Mouse (Mus musculus) erythroblast, embryonic 14.5 days (primary cell): Measurements from ENCODE around the gene Zfand3. TPM values are rescaled to one million over a fixed set of nuclear protein-coding genes. Genes with fewer than 3 reads are reported as not detected.

Experiments
- H3K27me3 ChIP-seq: 2 replicates; pipeline ENCODE4 v1.6.1; 2012; ENCODE audit warnings: inconsistent platforms; ENCODE audit not compliant: control insufficient read depth
- H3K36me3 ChIP-seq: 2 replicates; pipeline ENCODE4 v1.6.1; 2012; ENCODE audit warnings: mild to moderate bottlenecking, inconsistent platforms; ENCODE audit not compliant: control insufficient read depth
- H3K4me1 ChIP-seq: 2 replicates; pipeline ENCODE4 v1.6.1; 2012; ENCODE audit warnings: inconsistent platforms; ENCODE audit not compliant: control insufficient read depth
- H3K4me3 ChIP-seq: replicated peaks from 2 replicates; pipeline ENCODE3; 2012; ENCODE audit warnings: moderate library complexity, mild to moderate bottlenecking, inconsistent platforms
- H3K9me3 ChIP-seq: 2 replicates; pipeline ENCODE4 v1.6.1; 2012; ENCODE audit warnings: low read length, inconsistent platforms, mixed read lengths; ENCODE audit not compliant: control insufficient read depth
- GATA1 ChIP-seq: IDR thresholded peaks from 2 replicates; pipeline ENCODE4 v1.6.1; 2012; ENCODE audit warnings: low read length, inconsistent platforms, mixed read lengths
- TAL1 ChIP-seq: IDR thresholded peaks from 3 replicates; pipeline ENCODE4 v1.6.1; 2012; ENCODE audit warnings: low read length, inconsistent platforms, mixed read lengths
- polyA plus RNA-seq: library from polyadenylated mRNA; stranded (reverse); fragments of >175 nt; gene quantifications from 2 replicates; pipeline ENCODE4 v1.2.3, GENCODE M21; 2012

The Zfand3 gene
- polyA plus RNA-seq, 1 experiment = 9.6 TPM

DNA sequence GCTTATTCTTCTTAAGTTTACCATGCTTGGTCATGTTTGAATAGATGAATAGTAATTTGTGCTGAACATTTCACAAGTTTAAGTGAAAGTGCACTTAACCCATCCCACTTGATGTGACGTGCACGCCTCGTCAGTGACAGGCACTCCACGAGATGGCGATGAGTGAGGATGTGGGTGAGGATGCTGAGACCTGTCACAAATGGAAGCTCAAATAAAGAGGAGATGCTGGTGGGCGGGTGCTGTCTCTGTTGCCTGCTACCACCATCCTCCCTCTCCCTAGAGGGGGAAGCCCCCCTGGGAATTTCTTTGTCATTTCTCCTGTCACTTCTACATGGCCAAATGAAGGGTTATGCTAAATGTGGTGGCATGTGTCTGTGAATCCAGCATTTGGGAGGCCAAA lies 123.9 kb downstream of the Zfand3 start:
- no peak for TF ChIP-seq TAL1
- TF ChIP-seq GATA1 = no peak
- Histone ChIP-seq H3K27me3 (no peaks in the 10 kb centered on the region), H3K9me3 (no peaks in the 10 kb centered on the region), H3K4me3 (no peak overlapping the region), H3K36me3 (peaks cover 4% of the 10 kb centered on the region), H3K4me1 (peaks cover 2% of the 10 kb centered on the region; the same call in 1 of the 2 replicates)

GRCm38 (mm10) chr17:30129220-30129619 lies 124.7 kb downstream of the Zfand3 start:
- TF ChIP-seq TAL1 = no peak
- TF ChIP-seq GATA1 = no peak
- H3K36me3 ChIP-seq = no peaks in the 10 kb centered on the region
- no peaks in the 10 kb centered on the region for H3K27me3 ChIP-seq
- no peaks in the 10 kb centered on the region for H3K4me1 ChIP-seq
- no peak overlapping the region for H3K4me3 ChIP-seq
- no peaks in the 10 kb centered on the region for H3K9me3 ChIP-seq

- H3K9me3 ChIP-seq = no peaks in the 10 kb centered on the region
- peaks cover 2% of the 10 kb centered on the region for H3K36me3 ChIP-seq
- TF ChIP-seq TAL1 (no peak), GATA1 (no peak)
- no peaks in the 10 kb centered on the region for H3K4me1 ChIP-seq
- H3K27me3 ChIP-seq = no peaks in the 10 kb centered on the region
- no peak overlapping the region for H3K4me3 ChIP-seq
Measured at GRCm38 (mm10) chr17:30130326-30130725, 125.8 kb downstream of the Zfand3 start.

- TF ChIP-seq TAL1 (no peak), GATA1 (no peak)
- H3K36me3 ChIP-seq = peaks cover 12% of the 10 kb centered on the region
- no peaks in the 10 kb centered on the region for H3K4me1 ChIP-seq
- no peaks in the 10 kb centered on the region for H3K27me3 ChIP-seq
- no peak overlapping the region for H3K4me3 ChIP-seq
- H3K9me3 ChIP-seq = no peaks in the 10 kb centered on the region
Measured at GRCm38 (mm10) chr17:30133641-30134040, 129.1 kb downstream of the Zfand3 start.

GRCm38 (mm10) chr17:30134955-30135735 lies 130.6 kb downstream of the Zfand3 start:
- H3K4me1 ChIP-seq = no peaks in the 10 kb centered on the region
- no peak for TF ChIP-seq GATA1
- no peak overlapping the region for H3K4me3 ChIP-seq

DNA sequence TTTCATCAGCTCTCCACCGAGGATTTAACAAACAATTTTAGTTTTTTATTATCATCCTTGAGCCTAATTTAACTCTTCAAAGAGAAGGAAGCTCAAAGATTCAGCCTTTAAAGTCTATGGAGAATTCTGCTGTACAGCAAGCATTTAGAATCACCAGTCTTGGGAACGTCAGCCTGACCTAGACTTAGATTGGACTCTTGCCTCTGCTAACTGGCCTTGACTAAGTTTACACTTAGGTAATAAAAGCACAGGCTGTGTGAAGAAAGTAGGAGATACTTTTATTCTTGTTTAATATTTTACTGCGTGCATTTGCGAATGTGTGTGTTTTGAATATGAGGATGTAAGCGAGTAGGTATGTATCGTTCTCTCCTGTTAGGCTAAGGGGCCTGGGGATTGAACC lies 131.4 kb downstream of the Zfand3 start:
- peaks cover 12% of the 10 kb centered on the region for H3K36me3 ChIP-seq
- no peak for TF ChIP-seq TAL1
- no peak for TF ChIP-seq GATA1
- no peaks in the 10 kb centered on the region for H3K27me3 ChIP-seq
- H3K4me3 ChIP-seq = no peak overlapping the region
- no peaks in the 10 kb centered on the region for H3K9me3 ChIP-seq
- H3K4me1 ChIP-seq = no peaks in the 10 kb centered on the region

More at GRCm38 (mm10) chr17:30134955-30135735, 130.6 kb downstream of the Zfand3 start:
- no peaks in the 10 kb centered on the region for H3K9me3 ChIP-seq
- no peaks in the 10 kb centered on the region for H3K27me3 ChIP-seq
- peaks cover 12% of the 10 kb centered on the region for H3K36me3 ChIP-seq

DNA sequence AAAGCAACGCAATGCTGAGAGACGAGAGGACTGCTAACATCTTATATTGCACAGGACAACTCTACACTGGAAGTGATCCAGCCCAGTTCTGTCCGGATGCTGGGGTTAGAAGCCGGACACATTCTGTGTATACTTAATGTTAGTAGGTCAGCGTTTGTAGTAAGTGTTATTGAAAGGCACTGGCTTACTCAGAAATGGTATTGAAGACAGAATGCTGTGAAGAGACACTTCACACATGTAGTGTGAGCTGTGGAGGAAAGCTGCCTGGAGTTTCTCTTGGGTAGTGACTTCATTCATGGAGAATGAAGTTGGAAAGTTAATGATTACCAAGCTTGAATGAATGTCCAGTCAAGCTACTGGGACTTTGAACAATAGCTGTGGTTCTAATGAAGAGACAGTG lies 132.2 kb downstream of the Zfand3 start:
- Histone ChIP-seq H3K4me3 (no peak overlapping the region), H3K36me3 (peaks cover 12% of the 10 kb centered on the region)
- TF ChIP-seq TAL1 (no peak), GATA1 (no peak)

DNA sequence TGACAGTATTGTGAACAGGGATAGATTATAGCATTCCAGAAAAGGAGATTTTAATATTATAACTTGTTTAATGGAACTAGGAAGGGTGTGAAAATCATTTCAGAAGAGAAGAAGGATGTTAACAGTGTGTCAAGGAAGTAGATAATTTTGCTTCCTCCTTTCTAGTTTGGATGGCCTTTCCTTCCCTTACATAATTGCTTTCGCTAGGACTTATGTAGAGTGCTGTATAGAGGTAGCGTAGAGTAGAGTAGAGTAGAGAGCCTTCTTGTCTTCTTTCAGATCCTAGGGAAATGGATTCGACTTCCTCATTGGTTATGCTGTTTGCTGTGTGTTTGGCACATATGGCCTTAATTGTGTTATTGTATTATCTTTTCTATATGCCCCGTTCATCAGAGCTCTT lies 132.6 kb downstream of the Zfand3 start:
- Histone ChIP-seq H3K27me3 (no peaks in the 10 kb centered on the region), H3K4me1 (no peaks in the 10 kb centered on the region), H3K36me3 (peaks cover 12% of the 10 kb centered on the region), H3K9me3 (no peaks in the 10 kb centered on the region), H3K4me3 (no peak overlapping the region)
- TF ChIP-seq GATA1 (no peak), TAL1 (no peak)

More for the DNA sequence above, 132.2 kb downstream of the Zfand3 start:
- Histone ChIP-seq H3K9me3 (no peaks in the 10 kb centered on the region), H3K4me1 (no peaks in the 10 kb centered on the region), H3K27me3 (no peaks in the 10 kb centered on the region)

DNA sequence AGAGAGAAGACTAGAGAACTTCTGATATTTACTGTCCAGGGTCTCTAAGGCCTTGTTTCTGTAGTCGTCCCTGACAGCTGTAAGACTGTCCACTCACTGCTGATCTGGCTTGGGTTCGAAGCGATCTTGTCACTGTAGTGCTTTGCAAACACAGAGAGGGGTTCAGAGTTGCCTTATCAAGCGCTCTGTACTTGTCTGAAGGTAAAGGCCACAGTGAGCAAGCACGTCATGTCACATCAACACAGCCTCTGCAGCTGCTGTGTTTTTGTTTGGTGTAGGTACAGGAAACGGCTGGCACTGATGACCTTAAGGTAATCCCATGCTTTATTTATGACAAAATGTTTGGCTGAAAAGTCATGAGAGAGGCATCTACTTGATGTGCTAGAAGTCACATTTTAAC lies 139.6 kb downstream of the Zfand3 start:
- H3K36me3 ChIP-seq = no peaks in the 10 kb centered on the region

More for the DNA sequence above, 139.6 kb downstream of the Zfand3 start:
- H3K4me3 ChIP-seq = no peak overlapping the region
- no peaks in the 10 kb centered on the region for H3K27me3 ChIP-seq
- H3K4me1 ChIP-seq = no peaks in the 10 kb centered on the region
- TF ChIP-seq TAL1 (no peak), GATA1 (no peak)
- H3K9me3 ChIP-seq = no peaks in the 10 kb centered on the region
